ENCODE assay signal across 26 mouse cellular contexts in genomic region chr1:39272976-39273375, GRCm38 (mm10).
"Had no signal": no experiment of that assay in that cellular context is flagged by ENCODE, and none has a peak within 500 bp of the region (broad histone marks: within the 10 kb centered on the region; RNA-seq: fewer than 3 reads in every experiment).

No protein-coding gene starts in this region.

- H3K4me3 ChIP-seq: gastrocnemius, adult 2 months; heart, embryonic 10.5 days; heart, embryonic 12.5 days; hindbrain, embryonic 10.5 days; hindbrain, embryonic 12.5 days; intestine, embryonic 15.5 days; left cerebral cortex, adult 2 months; limb, embryonic 10.5 days; limb, embryonic 12.5 days; liver, embryonic 13.5 days; liver, embryonic 15.5 days had no signal

- H3K9me3 ChIP-seq: intestine, embryonic 15.5 days; limb, embryonic 10.5 days; limb, embryonic 12.5 days; liver, embryonic 13.5 days; liver, embryonic 15.5 days had no signal

- DNase-seq: gastrocnemius, adult 2 months; gastrocnemius, postnatal 10 days; gastrocnemius, postnatal 25 days; heart, adult 18-20 months; heart, postnatal 10 days; heart, postnatal 4 days; kidney, adult 18-20 months; kidney, adult 8-10 months; kidney, postnatal 14 days; kidney, postnatal 4 days; liver; liver, embryonic 13.5 days; liver, postnatal 0 days had no signal

- H3K4me1 ChIP-seq: heart, embryonic 10.5 days; heart, embryonic 12.5 days; hindbrain, embryonic 10.5 days; hindbrain, embryonic 12.5 days; intestine, embryonic 15.5 days; limb, embryonic 10.5 days; limb, embryonic 12.5 days; liver, embryonic 13.5 days; liver, embryonic 15.5 days had no signal

- H3K4me2 ChIP-seq: heart, embryonic 12.5 days; hindbrain, embryonic 12.5 days; hindbrain, embryonic 14.5 days; intestine, embryonic 15.5 days; limb, embryonic 12.5 days; liver, embryonic 13.5 days; liver, embryonic 15.5 days had no signal

- ATAC-seq: hindbrain, embryonic 16.5 days; inflammation-experienced regulatory T-cells, adult 6 months; intestine, embryonic 15.5 days; intestine, postnatal 0 days; liver, postnatal 0 days had no signal

- H3K36me3 ChIP-seq: heart, embryonic 10.5 days; heart, embryonic 12.5 days; hindbrain, embryonic 10.5 days; hindbrain, embryonic 12.5 days; intestine, embryonic 15.5 days; limb, embryonic 10.5 days; limb, embryonic 12.5 days; liver, embryonic 13.5 days; liver, embryonic 15.5 days had no signal

- H3K9ac ChIP-seq: heart, embryonic 12.5 days; hindbrain, embryonic 12.5 days; hindbrain, embryonic 14.5 days; intestine, embryonic 15.5 days; limb, embryonic 12.5 days; liver, embryonic 13.5 days; liver, embryonic 15.5 days; liver, postnatal 0 days had no signal

- H3K27me3 ChIP-seq: hindbrain, embryonic 12.5 days; intestine, embryonic 15.5 days; limb, embryonic 12.5 days; liver, embryonic 13.5 days; liver, embryonic 15.5 days had no signal

- H3K27ac ChIP-seq: gastrocnemius, adult 2 months; heart, embryonic 10.5 days; hindbrain, embryonic 10.5 days; hindbrain, embryonic 12.5 days; hindbrain, embryonic 14.5 days; intestine, embryonic 15.5 days; left cerebral cortex, adult 2 months; limb, embryonic 10.5 days; limb, embryonic 12.5 days; liver, embryonic 13.5 days; liver, embryonic 15.5 days had no signal
